Comparison of ENCODE assay signal across 1 mouse cellular context in genomic region chr4:62501964-62502732, GRCm38 (mm10).
TF ChIP-seq lines count a peak whose summit lies in the region.

No protein-coding gene starts in this region.

TF ChIP-seq in CH12.LX, 34 proteins besides CTCF, POLR2A, EP300 and RAD21:
- TF ChIP-seq MAX (IDR thresholded peaks at IDR 0.05; ENCODE audit: low read length) (peak; percentile 57; the same call in 1 of the 2 replicates), PAX5 (IDR thresholded peaks at IDR 0.05; ENCODE audit: low read length) (no peak), SIN3A (IDR thresholded peaks at IDR 0.05; ENCODE audit: low read length) (no peak), MAZ (IDR thresholded peaks at IDR 0.05; ENCODE audit: low read depth, low read length) (no peak), MYC (IDR thresholded peaks at IDR 0.05; ENCODE audit: low read depth, low read length) (peak; percentile 72; the same call in 1 of the 2 replicates), JUN (IDR thresholded peaks at IDR 0.05; ENCODE audit: insufficient read depth, low read depth, low read length) (no peak), ETS1 (conservative IDR thresholded peaks at IDR 0.05; ENCODE audit: low read depth, low read length) (no peak), TBP (conservative IDR thresholded peaks at IDR 0.05; ENCODE audit: low read depth, low read length) (peak; percentile 88), NELFE (IDR thresholded peaks at IDR 0.05; ENCODE audit: low read depth, low read length) (peak; percentile 95), MXI1 (IDR thresholded peaks at IDR 0.05; ENCODE audit: low read depth, low read length) (peak; percentile 68; the same call in 1 of the 2 replicates), KAT2A (IDR thresholded peaks at IDR 0.05; ENCODE audit: insufficient replicate concordance, low read length) (peak; percentile 65; the same call in 1 of the 2 replicates), MEF2A (IDR thresholded peaks at IDR 0.05; ENCODE audit: borderline replicate concordance, low read depth, low read length) (peak; percentile 25; the same call in 1 of the 2 replicates), USF2 (conservative IDR thresholded peaks at IDR 0.05; ENCODE audit: low read depth, low read length) (0 out of 2 replicates have a peak, but pooled peaks have one; percentile 29), ZNF384 (IDR thresholded peaks at IDR 0.05; ENCODE audit: low read depth, low read length) (no peak), USF1 (IDR thresholded peaks at IDR 0.05; ENCODE audit: low read depth, low read length) (no peak), ZC3H11A (IDR thresholded peaks at IDR 0.05; ENCODE audit: low read depth, low read length) (no peak), E2F4 (IDR thresholded peaks at IDR 0.05; ENCODE audit: insufficient replicate concordance, low read depth, low read length) (no peak), ZKSCAN1 (IDR thresholded peaks at IDR 0.05; ENCODE audit: borderline replicate concordance, low read depth, low read length) (no peak), IRF4 (IDR thresholded peaks at IDR 0.05; ENCODE audit: low read depth, low read length) (peak; percentile 79), CHD2 (IDR thresholded peaks at IDR 0.05; ENCODE audit: low read length) (no peak), BHLHE40 (IDR thresholded peaks at IDR 0.05; ENCODE audit: low read depth, low read length) (peak; percentile 80), TCF12 (IDR thresholded peaks at IDR 0.05; ENCODE audit: low read depth, low read length) (peak; percentile 85), ELF1 (IDR thresholded peaks at IDR 0.05; ENCODE audit: low read depth, low read length) (peak; percentile 80), GABPA (IDR thresholded peaks at IDR 0.05; ENCODE audit: insufficient replicate concordance, low read depth, low read length) (no peak; the same call in 1 of the 2 replicates), NRF1 (IDR thresholded peaks at IDR 0.05; ENCODE audit: low read depth, low read length) (no peak), SMC3 (IDR thresholded peaks at IDR 0.05; ENCODE audit: low read depth, low read length) (no peak; the same call in 1 of the 2 replicates), POLR2AphosphoS2 (IDR thresholded peaks at IDR 0.05; ENCODE audit: low read depth, low read length) (peak; percentile 57; the same call in 1 of the 2 replicates), HCFC1 (IDR thresholded peaks at IDR 0.05; ENCODE audit: low read depth, low read length) (peak; percentile 84), RCOR1 (conservative IDR thresholded peaks at IDR 0.05; ENCODE audit: low read depth, low read length) (no peak), ZMIZ1 (IDR thresholded peaks at IDR 0.05; ENCODE audit: low read depth, low read length) (peak; percentile 68), MAFK (IDR thresholded peaks at IDR 0.05; ENCODE audit: insufficient replicate concordance, low read length) (no peak), JUND (conservative IDR thresholded peaks at IDR 0.05; ENCODE audit: low read depth, low read length) (no peak), UBTF (IDR thresholded peaks at IDR 0.05; ENCODE audit: low read depth, low read length) (peak; percentile 74; the same call in 1 of the 2 replicates), CHD1 (IDR thresholded peaks at IDR 0.05; ENCODE audit: low read depth, low read length) (no peak)
